Mouse (Mus musculus) urinary bladder, postnatal 10 days (tissue): ENCODE measurements at regions not wholly inside any gene's neighbourhood (a gene's known extent, or its start where the extent isn't known, plus 50 kb on each side); places are given as distances from the start of the nearest gene placed in this dataset.

ENCODE experiments used
- DNase-seq: peaks from one replicate; pipeline ENCODE4 v3.0.0; 2022; ENCODE audit warnings: low spot score

- no peak for DNase-seq
These were observed 53.5 kb upstream of the Cxcl12 start for GRCm38 (mm10) chr6:117114859-117115258.

GRCm38 (mm10) chr6:117118081-117118480 lies 50.3 kb upstream of the Cxcl12 start:
- DNase-seq: no peak
